Mouse (Mus musculus): ENCODE data around the gene Slc16a1.

DNA sequence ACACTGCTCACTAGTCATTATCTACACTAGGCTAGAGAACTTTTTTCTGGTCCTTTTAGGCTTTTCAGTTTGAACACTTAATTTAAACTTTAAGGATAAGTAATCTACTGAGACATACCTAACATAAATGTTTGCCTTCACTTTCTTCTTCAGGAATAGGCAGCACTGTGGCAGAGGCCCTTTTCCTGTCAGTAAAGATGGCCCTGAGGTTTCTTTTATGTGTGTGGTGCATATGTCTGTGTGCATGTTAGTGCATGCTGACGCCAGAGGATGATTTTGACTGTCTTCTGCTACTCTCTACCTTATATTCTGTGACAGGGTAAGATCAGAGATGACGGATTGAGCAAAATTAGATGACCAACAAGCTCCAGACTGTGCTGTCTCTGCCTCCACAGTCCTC lies 7.5 kb upstream of the Slc16a1 start:
- TF ChIP-seq GATA1 (IDR thresholded peaks at IDR 0.05; ENCODE audit: low read length) = no peak
- no peak for TF ChIP-seq TAL1 (IDR thresholded peaks at IDR 0.05; ENCODE audit: low read length)
